Mouse (Mus musculus): ENCODE measurements around the gene Zfp740.

DNA sequence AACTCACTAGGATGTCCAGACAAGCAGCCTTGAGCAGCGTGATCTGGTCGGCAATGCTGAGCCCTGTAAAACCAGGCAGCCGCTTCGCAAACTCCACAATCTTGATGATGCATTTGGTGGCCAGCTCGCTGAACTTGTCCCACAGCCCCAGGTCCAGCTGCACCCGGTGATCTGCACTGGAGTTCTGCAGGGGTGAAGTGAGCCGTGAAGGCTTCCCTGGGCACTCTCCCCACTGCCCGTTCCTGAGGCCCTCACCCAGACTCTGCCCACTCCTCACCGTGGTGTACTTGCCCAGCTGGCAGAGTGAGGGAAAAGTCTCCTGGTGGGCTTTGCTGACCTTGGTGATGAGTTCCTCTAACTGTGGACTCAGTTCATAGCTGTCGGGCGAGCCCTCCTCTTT, 36.8 kb downstream of the Zfp740 start:
- TF ChIP-seq POLR2A (IDR thresholded peaks at IDR 0.05; ENCODE audit: insufficient read depth, low read depth, low read length) (no peak), CTCF (IDR thresholded peaks at IDR 0.05; ENCODE audit: insufficient read depth, low read depth, low read length) (no peak)

All from olfactory bulb, adult 2 months (tissue).